Mouse (Mus musculus): Measurements from ENCODE around the gene Ccdc155. TPM values are rescaled to one million over a fixed set of nuclear protein-coding genes. Genes with fewer than 3 reads are reported as not detected.

Ccdc155 gene
- polyA plus RNA-seq, 1 experiment from 2014 or later: not detected

DNA sequence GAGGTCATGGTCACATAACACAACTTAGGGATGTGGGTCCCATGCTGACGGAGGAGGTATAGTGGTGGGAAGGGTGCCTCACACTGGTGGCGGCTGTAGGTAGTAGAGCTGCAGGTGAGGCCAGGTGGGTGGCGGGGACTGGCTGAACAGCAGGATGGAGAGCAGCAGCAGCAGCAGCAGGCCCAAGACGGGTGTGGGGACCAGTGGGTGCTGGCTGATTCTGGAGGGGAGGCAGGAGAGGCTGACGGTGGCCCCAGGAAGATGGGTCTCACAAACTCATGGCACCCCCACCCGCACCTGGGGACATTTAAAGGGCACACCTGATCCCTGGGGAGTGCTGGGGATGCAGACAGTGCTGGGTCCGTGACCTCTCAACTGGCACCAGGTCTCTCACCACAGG is 21.0 kb downstream of the Ccdc155 start:
- no peaks in the 10 kb centered on the region for H3K9me3 ChIP-seq (ENCODE audit: control insufficient read depth)
- H3K4me2 ChIP-seq (replicated peaks; ENCODE audit: low read depth): no peak overlapping the region
- no peak overlapping the region for H3K4me3 ChIP-seq (ENCODE audit: low read depth, low read length)
- H3K27ac ChIP-seq (ENCODE audit: low read depth, low read length): no peak overlapping the region
- TF ChIP-seq CTCF (IDR thresholded peaks at IDR 0.05; ENCODE audit: low read depth): no peak
- no peak for ATAC-seq
- H3K27me3 ChIP-seq (replicated peaks; ENCODE audit: control insufficient read depth, insufficient read depth, low read length): peaks cover 73% of the 10 kb centered on the region
- 60% methylated on average over 7 of the region's 7 CpGs for WGBS
- H3K9ac ChIP-seq (ENCODE audit: low read depth, low read length): no peak overlapping the region
- H3K36me3 ChIP-seq (ENCODE audit: control insufficient read depth, insufficient read depth): no peaks in the 10 kb centered on the region
- H3K4me1 ChIP-seq (replicated peaks; ENCODE audit: control insufficient read depth, insufficient read depth, low read length): 0 out of 2 replicates have a peak, but pooled peaks cover 3% of the 10 kb centered on the region

DNA sequence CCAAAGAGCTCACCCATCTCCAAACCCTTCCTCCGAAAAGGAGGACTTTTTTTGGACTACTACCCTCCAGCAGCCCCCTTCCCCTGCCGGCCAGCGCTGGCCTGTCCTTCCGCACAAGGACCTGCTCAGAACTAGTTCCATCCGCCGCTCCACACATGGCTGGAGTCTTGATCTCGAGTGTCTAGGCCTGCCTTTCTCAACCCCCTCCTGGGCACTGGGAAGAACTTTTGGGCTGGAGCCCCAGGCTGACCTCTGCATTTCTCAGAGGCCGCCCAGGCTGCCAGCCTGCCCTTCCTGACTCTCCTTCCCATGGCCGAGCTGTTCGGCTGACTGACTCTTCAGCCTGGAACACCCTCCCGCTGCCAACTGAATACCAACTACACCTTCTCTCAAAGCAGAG is 22.1 kb downstream of the Ccdc155 start:
- ATAC-seq: peak; percentile 8; the same call in 1 of the 2 replicates
- H3K27ac ChIP-seq (ENCODE audit: low read depth, low read length): no peak overlapping the region

DNA sequence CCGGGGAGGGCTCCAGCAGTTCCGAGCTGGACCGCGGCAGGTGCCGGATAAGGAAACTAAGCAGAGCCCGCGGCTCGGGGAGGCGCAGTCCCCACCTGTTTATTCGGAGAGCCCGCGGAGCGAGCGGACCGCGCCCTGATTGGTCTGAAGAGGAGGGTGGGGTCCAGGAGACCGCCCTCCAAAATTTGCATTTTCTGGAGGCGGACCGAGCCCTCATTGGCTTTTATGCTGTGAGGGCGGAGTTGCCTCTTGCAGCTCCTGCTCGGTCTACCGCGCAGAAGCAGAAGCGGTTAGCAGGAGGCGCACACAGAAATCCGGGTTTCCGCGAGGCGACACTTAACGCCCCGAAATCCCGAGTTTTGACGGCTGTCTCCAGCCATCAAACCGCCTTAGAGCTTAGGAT is 22.5 kb downstream of the Ccdc155 start:
- Histone ChIP-seq H3K9ac (ENCODE audit: low read depth, low read length) (no peak overlapping the region), H3K4me2 (replicated peaks; ENCODE audit: low read depth) (peak overlapping the region; percentile 56), H3K27ac (ENCODE audit: low read depth, low read length) (no peak overlapping the region), H3K36me3 (ENCODE audit: control insufficient read depth, insufficient read depth) (no peaks in the 10 kb centered on the region), H3K9me3 (ENCODE audit: control insufficient read depth) (no peaks in the 10 kb centered on the region), H3K27me3 (replicated peaks; ENCODE audit: control insufficient read depth, insufficient read depth, low read length) (peaks cover 85% of the 10 kb centered on the region), H3K4me3 (ENCODE audit: low read depth, low read length) (peak overlapping the region; percentile 4), H3K4me1 (replicated peaks; ENCODE audit: control insufficient read depth, insufficient read depth, low read length) (0 out of 2 replicates have a peak, but pooled peaks cover 3% of the 10 kb centered on the region)
- under 1% methylated on average over 34 of the region's 34 CpGs for WGBS
- peak; percentile 80 for ATAC-seq
- TF ChIP-seq CTCF (IDR thresholded peaks at IDR 0.05; ENCODE audit: low read depth): no peak

More for the DNA sequence above, 22.1 kb downstream of the Ccdc155 start:
- WGBS: 14% methylated on average over 11 of the region's 11 CpGs
- H3K4me1 ChIP-seq (replicated peaks; ENCODE audit: control insufficient read depth, insufficient read depth, low read length): 0 out of 2 replicates have a peak, but pooled peaks cover 3% of the 10 kb centered on the region
- H3K4me2 ChIP-seq (replicated peaks; ENCODE audit: low read depth): peak overlapping the region; percentile 56
- TF ChIP-seq CTCF (IDR thresholded peaks at IDR 0.05; ENCODE audit: low read depth): peak; percentile 14; the same call in 1 of the 2 replicates
- H3K9me3 ChIP-seq (ENCODE audit: control insufficient read depth): no peaks in the 10 kb centered on the region
- H3K27me3 ChIP-seq (replicated peaks; ENCODE audit: control insufficient read depth, insufficient read depth, low read length): peaks cover 81% of the 10 kb centered on the region
- no peak overlapping the region; the same call in 1 of the 2 replicates for H3K4me3 ChIP-seq (ENCODE audit: low read depth, low read length)
- H3K36me3 ChIP-seq (ENCODE audit: control insufficient read depth, insufficient read depth): no peaks in the 10 kb centered on the region
- no peak overlapping the region for H3K9ac ChIP-seq (ENCODE audit: low read depth, low read length)

DNA sequence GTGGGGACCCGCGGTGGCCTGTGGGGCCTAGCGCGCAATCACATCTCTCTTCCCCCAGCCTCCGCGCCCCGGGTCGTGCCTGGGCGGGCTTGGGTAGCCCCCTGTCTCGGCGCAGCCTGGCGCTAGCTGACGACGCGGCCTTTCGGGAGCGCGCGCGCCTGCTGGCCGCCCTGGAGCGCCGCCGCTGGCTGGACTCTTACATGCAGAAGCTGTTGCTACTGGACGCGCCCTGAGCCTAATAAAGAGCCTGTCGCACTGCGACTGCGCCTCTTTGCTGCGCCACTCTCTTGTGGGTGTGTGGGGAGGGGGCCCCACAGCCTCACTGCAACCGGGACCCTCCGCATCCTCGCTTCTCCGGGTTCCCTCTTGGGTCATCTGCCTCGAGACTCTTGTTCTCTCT is 23.2 kb downstream of the Ccdc155 start:
- Histone ChIP-seq H3K9ac (ENCODE audit: low read depth, low read length) (no peak overlapping the region), H3K4me1 (replicated peaks; ENCODE audit: control insufficient read depth, insufficient read depth, low read length) (0 out of 2 replicates have a peak, but pooled peaks cover 3% of the 10 kb centered on the region), H3K36me3 (ENCODE audit: control insufficient read depth, insufficient read depth) (no peaks in the 10 kb centered on the region), H3K4me2 (replicated peaks; ENCODE audit: low read depth) (peak overlapping the region; percentile 56), H3K27ac (ENCODE audit: low read depth, low read length) (no peak overlapping the region), H3K4me3 (ENCODE audit: low read depth, low read length) (peak overlapping the region; percentile 9), H3K9me3 (ENCODE audit: control insufficient read depth) (no peaks in the 10 kb centered on the region), H3K27me3 (replicated peaks; ENCODE audit: control insufficient read depth, insufficient read depth, low read length) (peaks cover 86% of the 10 kb centered on the region)
- 0 out of 2 replicates have a peak, but pooled peaks have one; percentile 31 for ATAC-seq
- TF ChIP-seq CTCF (IDR thresholded peaks at IDR 0.05; ENCODE audit: low read depth): peak; percentile 43
- WGBS: 9% methylated on average over 35 of the region's 35 CpGs

DNA sequence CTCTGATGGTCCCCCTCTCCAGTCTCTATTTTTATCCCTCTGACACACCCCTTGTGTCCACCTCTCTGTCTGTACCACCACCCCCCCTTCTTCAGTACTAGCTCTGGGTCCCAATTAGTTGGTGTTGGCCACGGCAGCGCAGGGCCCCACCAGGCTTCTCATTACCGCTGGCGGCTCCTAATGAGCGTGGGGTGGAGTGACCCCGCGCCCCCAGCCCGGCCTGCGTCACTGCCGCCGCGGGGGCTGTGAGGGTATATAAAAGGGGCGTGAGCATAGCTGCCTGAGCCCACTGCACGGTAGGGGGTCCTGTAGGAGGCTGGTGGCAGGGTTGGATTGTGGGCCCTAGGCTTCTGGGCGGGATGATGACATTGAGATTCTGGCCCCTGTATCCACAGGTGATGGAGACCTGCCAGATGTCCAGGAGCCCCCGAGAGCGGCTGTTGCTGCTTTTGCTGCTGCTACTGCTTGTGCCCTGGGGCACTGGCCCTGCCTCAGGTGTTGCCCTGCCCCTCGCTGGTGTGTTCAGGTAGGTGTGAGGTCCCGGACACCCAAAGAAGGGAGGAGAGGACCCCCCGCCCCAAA is 23.7 kb downstream of the Ccdc155 start, which contains the start of gene Pth2:
TSS of gene Pth2 (plus strand) at position 100 of the 582 bp plus-strand sequence.
- Histone ChIP-seq H3K9me3 (ENCODE audit: control insufficient read depth) (no peaks in the 10 kb centered on the region), H3K27me3 (replicated peaks; ENCODE audit: control insufficient read depth, insufficient read depth, low read length) (peaks cover 86% of the 10 kb centered on the region), H3K27ac (ENCODE audit: low read depth, low read length) (no peak within 1 kb of the TSS), H3K4me3 (ENCODE audit: low read depth, low read length) (peak within 1 kb of the TSS; percentile 9), H3K4me2 (replicated peaks; ENCODE audit: low read depth) (peak within 1 kb of the TSS; percentile 56), H3K36me3 (ENCODE audit: control insufficient read depth, insufficient read depth) (no peaks in the 10 kb centered on the region), H3K4me1 (replicated peaks; ENCODE audit: control insufficient read depth, insufficient read depth, low read length) (0 out of 2 replicates have a peak, but pooled peaks cover 3% of the 10 kb centered on the region), H3K9ac (ENCODE audit: low read depth, low read length) (no peak within 1 kb of the TSS)
- WGBS: 23% methylated on average over 20 of the region's 20 CpGs
- no peak for TF ChIP-seq CTCF (IDR thresholded peaks at IDR 0.05; ENCODE audit: low read depth)
- ATAC-seq: no peak

DNA sequence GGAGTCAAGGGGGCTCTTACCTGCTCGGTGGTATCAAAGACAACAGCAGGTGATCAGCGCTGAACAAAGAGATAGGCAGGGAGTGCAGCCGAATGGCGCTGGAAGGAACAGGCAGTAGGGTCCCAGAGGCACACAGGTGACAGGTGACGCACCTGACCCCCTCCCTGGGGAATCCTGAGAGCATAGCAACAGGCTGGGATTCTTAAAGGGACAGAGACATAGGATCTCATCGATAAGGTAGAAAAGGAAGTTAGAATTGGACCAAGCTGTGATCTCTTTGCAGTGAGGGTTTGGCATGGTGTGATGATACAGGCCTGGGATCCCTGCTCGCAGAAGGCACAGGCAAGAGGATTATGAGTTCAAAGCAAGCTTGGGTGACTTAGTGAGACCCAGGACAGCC is 25.2 kb downstream of the Ccdc155 start, which contains the start of gene Gfy:
TSS of gene Gfy (minus strand) at position 101 of the 400 bp plus-strand sequence.
- H3K36me3 ChIP-seq (ENCODE audit: control insufficient read depth, insufficient read depth): no peaks in the 10 kb centered on the region
- WGBS: 22% methylated on average over 7 of the region's 7 CpGs

More for the DNA sequence above, 25.2 kb downstream of the Ccdc155 start, which contains the start of gene Gfy:
- Histone ChIP-seq H3K9me3 (ENCODE audit: control insufficient read depth) (no peaks in the 10 kb centered on the region), H3K27me3 (replicated peaks; ENCODE audit: control insufficient read depth, insufficient read depth, low read length) (peaks cover 92% of the 10 kb centered on the region), H3K4me1 (replicated peaks; ENCODE audit: control insufficient read depth, insufficient read depth, low read length) (0 out of 2 replicates have a peak, but pooled peaks cover 3% of the 10 kb centered on the region), H3K4me3 (ENCODE audit: low read depth, low read length) (no peak within 1 kb of the TSS), H3K9ac (ENCODE audit: low read depth, low read length) (no peak within 1 kb of the TSS), H3K27ac (ENCODE audit: low read depth, low read length) (no peak within 1 kb of the TSS), H3K4me2 (replicated peaks; ENCODE audit: low read depth) (no peak within 1 kb of the TSS)
- no peak for ATAC-seq
- TF ChIP-seq CTCF (IDR thresholded peaks at IDR 0.05; ENCODE audit: low read depth): no peak

Measured in intestine, postnatal 0 days (tissue).